Mouse (Mus musculus) embryonic fibroblast, embryonic 13.5 days (primary cell): ENCODE measurements at regions not wholly inside any gene's neighbourhood (a gene's known extent, or its start where the extent isn't known, plus 50 kb on each side); places are given as distances from the start of the nearest gene placed in this dataset.

Experiments used
- CTCF ChIP-seq: IDR thresholded peaks from 2 replicates; pipeline ENCODE4 v1.5.1; 2011; ENCODE audit warnings: mild to moderate bottlenecking, control low read depth, low read length, moderate library complexity, borderline replicate concordance; ENCODE audit not compliant: insufficient read depth
- POLR2A ChIP-seq: IDR thresholded peaks from 2 replicates; pipeline ENCODE4 v1.6.1; 2011; ENCODE audit warnings: low read depth, mild to moderate bottlenecking, control low read depth, low read length, moderate library complexity

DNA sequence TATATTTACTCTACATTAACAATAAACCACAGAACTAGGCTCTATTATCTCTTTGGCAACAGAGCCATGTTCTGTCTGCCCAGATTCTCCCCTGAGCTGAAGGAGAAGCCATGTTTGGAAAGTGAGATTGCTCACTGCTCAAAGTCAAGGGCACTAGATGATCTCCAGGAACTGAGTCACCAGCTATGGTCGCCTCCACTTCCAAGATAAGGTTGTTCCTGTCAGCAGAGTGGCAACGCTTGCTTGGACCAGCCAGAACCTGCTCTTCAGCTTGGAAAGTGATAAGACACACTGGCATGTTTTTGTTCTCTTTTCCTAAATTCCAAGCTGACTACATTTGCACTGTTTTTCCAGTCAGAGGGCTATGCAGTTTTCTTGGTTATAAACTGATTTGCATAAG is 175.6 kb upstream of the Frmd6 start:
- no peak for TF ChIP-seq CTCF
- no peak for TF ChIP-seq POLR2A
